Mouse (Mus musculus): ENCODE measurements around the gene Zfp385b. TPM values are rescaled to one million over a fixed set of nuclear protein-coding genes. Genes with fewer than 3 reads are reported as not detected.

Gene Zfp385b
- total and polyA plus RNA-seq, 2 experiments, result 10.2 to 36.5 TPM

DNA sequence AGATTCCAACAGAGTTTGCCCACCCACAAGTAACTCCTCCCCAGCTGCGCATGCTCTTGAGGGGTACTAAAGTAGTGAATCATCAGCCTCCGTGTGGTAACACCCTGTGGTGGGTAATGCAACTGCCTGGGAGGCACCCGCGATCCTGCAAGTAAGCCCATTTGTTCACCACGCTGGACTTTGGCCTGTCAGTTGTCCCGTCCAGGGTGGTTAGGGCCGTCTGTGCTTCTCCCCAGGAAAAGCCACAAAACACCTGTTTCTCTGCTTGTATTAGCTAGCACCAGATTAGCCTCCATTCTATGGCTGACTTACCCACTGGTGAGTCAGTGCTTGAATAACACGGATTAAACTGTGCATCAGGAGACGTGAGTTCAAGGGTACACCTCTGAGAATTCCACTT is 442.6 kb downstream of the Zfp385b start:
- no peak overlapping the region for H3K9ac ChIP-seq (ENCODE audit: low read depth, low read length)

DNA sequence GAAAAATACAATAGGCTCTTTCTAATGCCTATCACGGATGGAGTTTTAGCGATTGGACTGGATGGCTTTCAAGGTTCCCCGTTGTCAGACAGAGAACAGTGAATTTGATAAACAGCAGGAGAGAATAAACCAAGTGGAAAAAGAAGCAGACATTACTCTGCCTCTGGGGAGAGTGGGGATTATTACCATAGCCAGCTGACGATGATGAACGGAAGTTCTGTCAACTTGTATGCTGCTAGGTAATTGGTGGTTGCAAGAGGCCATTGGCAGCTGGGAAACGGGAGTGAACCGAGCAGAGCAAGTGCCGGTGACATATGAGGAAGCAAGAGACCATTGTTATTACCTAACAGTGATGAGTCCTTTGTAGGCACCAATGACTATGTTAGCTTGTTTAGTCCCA is 444.3 kb downstream of the Zfp385b start:
- no peaks in the 10 kb centered on the region for H3K36me3 ChIP-seq (ENCODE audit: control insufficient read depth, insufficient read depth, low read length)
- TF ChIP-seq POLR2A (IDR thresholded peaks at IDR 0.05; ENCODE audit: extremely low read depth, insufficient read depth, low read length) (no peak), CTCF (IDR thresholded peaks at IDR 0.05; ENCODE audit: low read depth, low read length) (no peak)
- no peak overlapping the region for H3K4me3 ChIP-seq (ENCODE audit: insufficient read depth, low read depth, low read length)
- 85% methylated on average over 8 of the region's 8 CpGs for WGBS
- no peaks in the 10 kb centered on the region for H3K4me1 ChIP-seq (ENCODE audit: control insufficient read depth, insufficient read depth, low read length)
- H3K27ac ChIP-seq (replicated peaks; ENCODE audit: insufficient read depth, low read depth, low read length), result no peak overlapping the region
- H3K79me2 ChIP-seq (ENCODE audit: control insufficient read depth, insufficient read depth, low read length), result no peaks in the 10 kb centered on the region
- H3K9ac ChIP-seq (ENCODE audit: low read depth, low read length), result no peak overlapping the region
- DNase-seq (ENCODE audit: extremely low read depth, low read depth, low spot score), result no peak
- H3K27me3 ChIP-seq (ENCODE audit: control insufficient read depth, insufficient read depth, low read length), result no peaks in the 10 kb centered on the region

More for the DNA sequence above, 442.6 kb downstream of the Zfp385b start:
- Histone ChIP-seq H3K27me3 (ENCODE audit: control insufficient read depth, insufficient read depth, low read length) (no peaks in the 10 kb centered on the region), H3K4me3 (ENCODE audit: insufficient read depth, low read depth, low read length) (no peak overlapping the region), H3K27ac (replicated peaks; ENCODE audit: insufficient read depth, low read depth, low read length) (no peak overlapping the region), H3K79me2 (ENCODE audit: control insufficient read depth, insufficient read depth, low read length) (no peaks in the 10 kb centered on the region), H3K36me3 (ENCODE audit: control insufficient read depth, insufficient read depth, low read length) (no peaks in the 10 kb centered on the region), H3K4me1 (ENCODE audit: control insufficient read depth, insufficient read depth, low read length) (no peaks in the 10 kb centered on the region)
- no peak for TF ChIP-seq POLR2A (IDR thresholded peaks at IDR 0.05; ENCODE audit: extremely low read depth, insufficient read depth, low read length)
- no peak for TF ChIP-seq CTCF (IDR thresholded peaks at IDR 0.05; ENCODE audit: low read depth, low read length)
- WGBS, result 62% methylated on average over 9 of the region's 9 CpGs
- DNase-seq (ENCODE audit: extremely low read depth, low read depth, low spot score), result no peak

DNA sequence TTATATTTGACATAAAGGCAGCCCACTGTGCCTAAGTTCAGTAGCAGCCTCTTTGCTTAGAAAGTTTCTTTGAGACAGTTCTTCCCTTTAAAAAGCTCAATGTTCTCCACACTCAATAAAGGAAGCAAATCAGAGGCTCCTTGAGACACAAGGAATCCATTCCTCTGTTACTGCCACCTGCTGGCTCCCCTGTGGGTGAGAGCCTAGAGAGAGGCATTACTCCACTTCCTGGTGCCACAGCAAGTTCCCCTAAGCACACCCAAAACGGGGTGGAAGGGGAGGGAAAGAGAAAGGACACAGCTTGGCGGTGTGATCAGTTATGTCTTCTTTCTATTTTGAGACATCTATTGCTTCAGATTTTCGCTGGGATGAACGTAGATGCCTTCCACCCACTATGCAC is 450.3 kb downstream of the Zfp385b start:
- Histone ChIP-seq H3K4me1 (ENCODE audit: control insufficient read depth, insufficient read depth, low read length) (no peaks in the 10 kb centered on the region), H3K36me3 (ENCODE audit: control insufficient read depth, insufficient read depth, low read length) (no peaks in the 10 kb centered on the region), H3K27me3 (ENCODE audit: control insufficient read depth, insufficient read depth, low read length) (no peaks in the 10 kb centered on the region), H3K4me3 (ENCODE audit: insufficient read depth, low read depth, low read length) (no peak overlapping the region), H3K27ac (replicated peaks; ENCODE audit: insufficient read depth, low read depth, low read length) (no peak overlapping the region), H3K79me2 (ENCODE audit: control insufficient read depth, insufficient read depth, low read length) (no peaks in the 10 kb centered on the region), H3K9ac (ENCODE audit: low read depth, low read length) (no peak overlapping the region)
- 54% methylated on average over 4 of the region's 4 CpGs for WGBS
- DNase-seq (ENCODE audit: extremely low read depth, low read depth, low spot score), result no peak
- TF ChIP-seq POLR2A (IDR thresholded peaks at IDR 0.05; ENCODE audit: extremely low read depth, insufficient read depth, low read length), result no peak
- no peak for TF ChIP-seq CTCF (IDR thresholded peaks at IDR 0.05; ENCODE audit: low read depth, low read length)

Other genes with a start within 250 kb of the Zfp385b start
- 10.6 and 11.1 TPM in 2 replicates for gene Cwc22, start 126.7 kb upstream of the Zfp385b start, total RNA-seq (2014; rRNA removed)
- gene Cwc22, start 126.7 kb upstream of the Zfp385b start, polyA plus RNA-seq (2012; rRNA removed), result 2.5 and 3.4 TPM in 2 replicates